Mouse (Mus musculus) kidney, postnatal 25 days (tissue): Measurements from ENCODE around the gene Prkg2.

Experiments used
- DNase-seq, 2 experiments: peaks; one replicate each; pipeline ENCODE4 v3.0.0; 2021; ENCODE audit warnings: mixed read lengths in 2 of 2

The Prkg2 gene

GRCm38 (mm10) chr5:99036596-99037441 lies at the start of gene Prkg2:
Prkg2 (minus strand) TSS chr5:99037351.
- peak; percentile 2 to 45 for DNase-seq

GRCm38 (mm10) chr5:99083955-99084354 lies 46.8 kb upstream of the Prkg2 start:
- no peak for DNase-seq

GRCm38 (mm10) chr5:99078375-99078774 lies 41.2 kb upstream of the Prkg2 start:
- DNase-seq = no peak

DNA sequence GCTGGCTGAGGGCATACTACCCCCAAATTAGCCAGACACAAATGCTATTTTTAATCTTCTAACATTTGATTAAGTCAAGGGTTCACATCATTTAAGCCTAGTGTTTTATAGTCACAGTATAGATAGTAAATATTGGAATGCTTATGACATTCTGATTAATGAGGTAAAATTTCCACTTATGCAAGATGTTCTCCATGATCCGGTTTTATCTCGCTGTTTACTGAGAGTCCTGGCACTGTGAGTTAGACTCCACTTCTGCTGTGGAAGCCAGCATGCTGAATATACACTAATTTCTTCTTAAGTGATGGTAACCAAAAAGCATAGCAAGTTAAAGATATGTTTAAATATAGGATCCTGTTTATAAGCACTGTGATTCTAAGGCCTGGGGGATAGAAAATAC lies 31.2 kb upstream of the Prkg2 start:
- no peak for DNase-seq

- DNase-seq = no peak
Observed at GRCm38 (mm10) chr5:99062582-99062981, 25.4 kb upstream of the Prkg2 start.

DNA sequence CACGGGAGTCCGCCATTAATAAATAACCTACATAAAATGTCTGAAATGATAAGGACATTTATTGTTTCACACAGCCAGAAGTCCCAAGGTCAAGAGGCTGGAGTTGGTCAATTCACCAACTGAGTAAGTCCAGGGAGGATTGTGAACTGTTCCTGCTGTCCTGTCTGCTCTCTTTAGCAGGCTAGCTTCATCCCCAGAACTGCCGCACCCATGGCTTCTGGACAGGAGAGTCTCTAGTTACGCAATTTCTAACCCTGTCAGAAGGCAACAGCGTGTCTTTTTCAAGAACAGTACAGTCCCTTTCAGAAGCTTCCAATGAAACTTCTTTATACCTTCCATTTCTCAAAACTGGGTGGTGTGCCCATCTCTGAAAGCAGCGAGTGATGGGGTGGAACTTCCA lies 1.9 kb upstream of the Prkg2 start:
- no peak for DNase-seq

GRCm38 (mm10) chr5:99037442-99037811 lies 276 bp upstream of the Prkg2 start:
- no peak for DNase-seq

DNA sequence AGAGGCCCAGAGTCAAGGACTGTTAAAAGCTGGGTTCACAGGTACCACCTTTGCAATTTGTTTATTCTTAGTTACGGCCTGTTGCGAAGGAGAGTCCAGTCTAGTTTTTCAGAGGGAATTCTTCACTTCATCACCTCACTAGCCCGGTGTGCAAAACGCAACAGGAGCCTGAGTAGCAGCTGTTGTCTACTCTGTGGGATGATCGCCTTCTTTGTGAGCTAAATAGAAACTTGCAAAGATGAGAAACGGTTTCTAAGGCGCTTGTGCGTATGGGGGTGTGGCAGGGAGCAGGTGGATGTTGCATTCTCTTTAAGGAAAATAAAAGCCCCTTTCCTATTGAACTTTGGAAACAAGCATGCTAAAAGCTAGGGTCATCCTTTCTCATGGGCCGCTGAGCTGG lies 1.2 kb downstream of the Prkg2 start:
- no peak for DNase-seq

DNA sequence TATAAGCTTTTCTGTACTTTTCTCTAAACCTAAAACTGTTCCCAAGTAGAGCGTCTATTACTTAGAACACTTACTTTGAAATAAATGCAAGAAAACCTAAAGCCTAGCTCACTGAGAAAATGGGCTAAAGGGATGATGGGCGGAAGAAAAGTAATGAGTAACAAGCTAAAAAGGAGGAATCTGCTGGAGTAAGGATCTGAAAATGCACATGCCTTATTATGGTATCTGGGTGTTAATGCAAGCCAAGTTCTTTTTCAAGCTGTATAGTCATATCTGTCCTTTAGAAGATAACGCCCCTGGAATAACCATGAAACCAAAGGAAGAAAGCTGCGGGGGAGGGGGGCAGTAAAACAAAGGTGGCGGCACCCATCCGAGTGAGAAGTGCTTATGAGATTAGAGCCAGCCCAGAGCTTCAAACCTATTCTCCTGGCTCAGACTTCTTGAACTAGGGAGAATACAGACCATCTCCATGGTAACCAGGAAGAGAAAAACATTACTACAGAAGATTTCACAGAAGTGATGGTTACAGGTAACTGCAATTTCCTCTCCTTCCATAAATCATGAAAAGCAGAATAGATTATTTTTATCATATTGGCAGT lies 5.5 kb downstream of the Prkg2 start:
- no peak for DNase-seq

GRCm38 (mm10) chr5:99026343-99026742 lies 10.8 kb downstream of the Prkg2 start:
- no peak for DNase-seq

DNA sequence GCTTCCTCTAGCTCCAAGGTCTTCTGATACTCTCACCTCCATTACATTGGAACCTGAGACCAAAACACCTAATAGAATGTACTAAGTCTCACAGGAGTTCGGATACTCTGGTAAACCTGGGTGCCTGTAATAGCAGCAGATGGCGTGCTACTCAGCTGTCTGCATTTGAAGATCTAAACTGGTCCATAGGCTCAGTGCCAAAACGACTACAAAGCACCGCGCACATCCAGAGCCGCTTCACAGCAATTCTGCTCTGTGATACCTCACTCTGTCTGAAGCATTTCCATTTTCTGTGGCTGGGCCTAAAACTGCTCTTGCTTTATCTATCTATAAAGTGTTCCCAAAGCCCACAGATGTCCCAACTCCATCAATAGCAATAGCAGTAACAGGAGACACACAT lies 17.4 kb downstream of the Prkg2 start:
- DNase-seq = no peak

DNA sequence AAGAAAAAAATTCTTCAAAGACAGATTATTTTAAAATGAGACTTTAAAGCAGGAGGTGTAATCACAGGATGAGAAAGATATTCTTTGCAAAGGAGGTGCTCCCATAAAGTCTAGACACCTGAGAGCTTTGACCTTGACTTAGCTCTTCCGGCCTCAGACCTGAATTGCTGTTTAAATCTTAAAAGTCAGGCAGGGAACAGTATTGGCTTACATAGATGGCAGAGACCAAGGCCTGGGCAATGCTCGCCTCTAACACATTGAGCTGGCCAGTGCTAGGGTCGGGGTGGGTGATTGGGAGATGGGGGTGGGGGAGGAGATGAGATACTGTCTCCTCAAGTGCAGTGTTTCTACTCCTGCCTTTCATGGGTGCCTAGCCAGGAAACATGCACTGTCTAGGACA lies 22.0 kb downstream of the Prkg2 start:
- DNase-seq = no peak

GRCm38 (mm10) chr5:99010448-99011151 lies 26.6 kb downstream of the Prkg2 start:
- DNase-seq = no peak

DNA sequence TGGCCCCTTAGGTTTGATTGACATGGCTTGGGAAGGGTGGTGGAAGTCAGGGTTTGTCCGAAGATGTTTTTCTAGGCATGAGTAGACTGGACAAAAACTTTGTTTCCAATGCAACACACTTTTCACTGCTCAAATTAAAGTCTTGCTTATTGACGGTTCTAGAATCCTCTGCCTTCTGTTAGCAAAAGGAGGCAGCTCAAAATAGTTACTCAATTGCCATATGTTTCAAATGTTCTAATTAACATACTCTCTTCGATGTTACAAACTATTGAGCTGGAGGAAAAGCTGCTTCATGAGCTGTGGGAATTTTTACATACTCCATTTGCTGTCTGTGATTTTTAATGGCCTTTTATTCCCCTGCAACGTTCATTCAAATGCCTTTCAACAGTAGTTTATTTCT lies 39.0 kb downstream of the Prkg2 start:
- DNase-seq = no peak

DNA sequence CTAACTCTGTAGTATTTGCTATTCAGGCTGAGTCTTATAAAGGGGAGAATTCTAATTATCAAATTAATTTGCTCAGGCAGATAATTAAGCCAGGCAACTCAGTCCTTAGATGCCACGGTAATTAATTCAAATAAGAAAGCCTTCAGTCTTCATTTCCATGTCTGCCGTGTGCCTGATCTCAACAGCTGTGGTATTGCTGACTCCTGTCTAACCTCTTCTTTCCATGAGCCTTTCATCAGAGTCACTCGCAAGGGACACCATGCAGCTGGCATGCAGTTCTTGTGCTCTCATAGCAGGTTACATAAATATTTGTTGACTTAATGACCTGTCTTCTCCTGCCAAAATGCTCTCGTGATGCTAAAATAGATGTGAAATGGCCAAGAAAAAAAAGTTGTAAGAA lies 41.4 kb downstream of the Prkg2 start:
- no peak for DNase-seq

DNA sequence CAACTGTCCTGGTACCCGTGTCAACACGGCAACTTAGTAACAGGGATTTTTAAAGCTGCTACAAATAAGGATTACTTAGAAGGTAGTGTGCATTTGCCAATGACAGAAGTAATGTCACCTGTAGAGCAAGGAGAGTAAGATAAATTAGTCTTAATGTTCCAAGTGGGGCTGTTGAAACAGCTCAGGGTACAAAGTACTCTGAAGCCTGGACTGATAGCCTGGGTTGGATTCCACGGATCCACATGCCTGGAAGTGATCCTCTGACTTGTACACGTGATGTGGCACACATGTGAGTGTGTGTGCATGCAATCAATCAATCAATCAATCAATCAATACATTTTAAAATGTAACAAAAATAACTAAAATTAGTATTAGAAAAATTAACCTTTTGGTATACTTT lies 45.6 kb downstream of the Prkg2 start:
- DNase-seq = no peak

GRCm38 (mm10) chr5:98987634-98988033 lies 49.5 kb downstream of the Prkg2 start:
- DNase-seq = no peak

DNA sequence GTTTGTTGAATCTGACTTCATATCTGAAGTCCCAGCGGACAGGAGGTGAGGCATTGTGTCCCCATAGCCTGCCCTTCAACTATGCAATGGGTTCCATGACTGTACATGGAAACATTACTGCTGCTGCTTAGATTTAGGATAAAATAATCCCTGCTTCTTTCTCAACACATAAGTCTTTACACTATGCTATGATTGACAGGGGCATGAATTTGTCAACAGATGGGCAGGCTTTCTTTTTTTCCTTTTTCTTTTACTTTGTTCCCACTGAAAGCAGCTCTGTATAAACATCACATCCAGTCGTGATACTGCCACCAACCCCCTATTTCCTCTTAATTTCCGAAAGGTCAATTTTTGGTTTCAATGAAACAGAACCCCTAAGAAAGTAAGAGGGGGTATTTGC lies 50.0 kb downstream of the Prkg2 start:
- no peak for DNase-seq

GRCm38 (mm10) chr5:98986459-98986858 lies 50.7 kb downstream of the Prkg2 start:
- no peak for DNase-seq

DNA sequence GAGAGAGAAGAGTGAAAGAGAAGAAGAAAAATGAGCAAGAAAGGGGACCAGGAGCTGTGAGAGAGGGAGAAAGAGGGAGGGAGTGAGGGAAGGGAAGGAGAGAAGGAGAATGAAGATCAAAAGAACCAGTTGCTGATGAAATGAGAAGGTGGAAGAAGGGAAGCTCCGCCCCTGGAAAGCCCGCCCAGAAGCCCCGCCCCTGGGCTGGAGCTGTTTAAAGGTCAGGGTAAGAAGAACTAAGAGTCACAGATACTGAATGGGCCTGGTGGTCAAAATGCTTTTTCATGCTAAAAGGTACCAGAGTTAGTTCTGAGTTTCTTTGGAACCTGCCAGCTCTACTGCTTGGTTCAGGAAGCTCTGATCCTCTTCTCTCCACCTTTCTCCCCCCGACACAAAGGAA lies 51.1 kb downstream of the Prkg2 start:
- DNase-seq = peak; percentile 17 to 46

DNA sequence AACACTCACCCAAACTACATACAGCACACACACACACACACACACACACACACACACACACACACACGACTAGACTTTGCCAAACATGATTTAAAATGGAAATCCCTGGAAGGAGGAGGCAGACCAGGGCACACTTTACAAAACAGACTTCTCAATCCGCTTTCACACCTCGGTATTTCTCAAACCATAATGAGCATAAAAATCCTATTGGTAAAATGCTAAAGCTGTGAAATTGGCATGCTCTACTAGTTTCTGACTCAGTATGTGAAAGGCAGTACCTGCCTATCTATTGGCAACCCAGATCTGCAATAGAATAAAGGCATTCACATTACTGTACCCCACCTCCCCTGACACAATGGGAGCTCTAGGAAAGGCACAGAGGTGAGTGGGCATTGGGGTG lies 52.1 kb downstream of the Prkg2 start:
- no peak for DNase-seq

- no peak for DNase-seq
Observed at GRCm38 (mm10) chr5:98981304-98981703, 55.8 kb downstream of the Prkg2 start.

- no peak for DNase-seq
Observed at GRCm38 (mm10) chr5:98978316-98978715, 58.8 kb downstream of the Prkg2 start.
